Mouse (Mus musculus): ENCODE data around the gene Fat1. TPM values are rescaled to one million over a fixed set of nuclear protein-coding genes. Genes with fewer than 3 reads are reported as not detected.
A peak's percentile ranks its signal among the peaks of the same experiment; 100 is the strongest.
"Not testable (repeated sequence)": the region's sequence is repeated elsewhere in the genome, so short reads cannot be mapped to it uniquely, and the experiment has no call there.

The Fat1 gene
- polyA plus RNA-seq, 1 experiment, result 0.01 TPM

DNA sequence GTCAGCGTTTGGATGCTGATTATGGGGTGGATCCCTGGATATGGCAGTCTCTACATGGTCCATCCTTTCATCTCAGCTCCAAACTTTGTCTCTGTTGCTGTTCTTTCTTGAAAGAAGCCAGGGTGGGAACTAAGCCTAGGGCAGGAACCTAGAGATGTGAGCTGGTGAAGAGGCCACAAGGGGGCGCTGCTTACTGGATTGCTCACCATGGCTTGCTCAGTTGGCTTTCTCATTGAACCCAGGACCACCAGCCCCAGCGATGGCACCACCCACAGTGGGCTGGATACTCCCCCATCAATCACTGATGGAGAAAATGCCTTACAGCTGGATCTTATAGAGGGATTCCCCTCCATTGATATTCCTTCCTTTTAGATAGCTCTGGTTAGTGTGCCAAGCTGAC is 121.6 kb downstream of the Fat1 start:
- TF ChIP-seq FLI1 (IDR thresholded peaks at IDR 0.05; ENCODE audit: low read length), result no peak
- TF ChIP-seq GATA1 (IDR thresholded peaks at IDR 0.05; ENCODE audit: borderline replicate concordance, low read length), result no peak
- no peaks in the 10 kb centered on the region for H3K27me3 ChIP-seq (replicated peaks)
- H3K36me3 ChIP-seq (replicated peaks; ENCODE audit: low read length), result no peaks in the 10 kb centered on the region
- H3K4me3 ChIP-seq (replicated peaks), result no peak overlapping the region
- H3K4me1 ChIP-seq, result no peaks in the 10 kb centered on the region
- peaks cover 34% of the 10 kb centered on the region for H3K9me3 ChIP-seq

DNA sequence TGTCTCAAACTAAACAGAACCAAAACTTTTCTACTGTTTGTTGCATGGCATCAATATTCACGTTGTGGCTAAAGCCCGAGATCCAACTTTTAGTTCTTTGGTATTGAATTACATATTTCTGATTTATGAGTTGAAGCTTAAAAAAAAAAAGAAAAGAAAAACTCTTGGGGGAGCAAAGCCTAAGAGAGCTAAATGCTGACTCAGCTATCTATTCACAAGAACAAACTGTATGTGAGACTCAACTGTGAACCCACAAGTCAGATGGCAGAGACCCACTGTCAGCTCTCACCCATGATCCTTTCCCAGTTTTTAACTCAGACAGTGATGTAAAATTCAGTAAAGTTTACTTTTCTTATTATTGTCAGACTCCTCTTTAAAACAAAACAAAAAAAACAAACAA is 124.8 kb downstream of the Fat1 start:
- H3K4me3 ChIP-seq (replicated peaks), result no peak overlapping the region
- no peak for TF ChIP-seq FLI1 (IDR thresholded peaks at IDR 0.05; ENCODE audit: low read length)
- TF ChIP-seq GATA1 (IDR thresholded peaks at IDR 0.05; ENCODE audit: borderline replicate concordance, low read length), result no peak
- H3K9me3 ChIP-seq, result peaks cover 30% of the 10 kb centered on the region
- no peaks in the 10 kb centered on the region for H3K36me3 ChIP-seq (replicated peaks; ENCODE audit: low read length)
- no peaks in the 10 kb centered on the region for H3K27me3 ChIP-seq (replicated peaks)
- H3K4me1 ChIP-seq, result no peaks in the 10 kb centered on the region

DNA sequence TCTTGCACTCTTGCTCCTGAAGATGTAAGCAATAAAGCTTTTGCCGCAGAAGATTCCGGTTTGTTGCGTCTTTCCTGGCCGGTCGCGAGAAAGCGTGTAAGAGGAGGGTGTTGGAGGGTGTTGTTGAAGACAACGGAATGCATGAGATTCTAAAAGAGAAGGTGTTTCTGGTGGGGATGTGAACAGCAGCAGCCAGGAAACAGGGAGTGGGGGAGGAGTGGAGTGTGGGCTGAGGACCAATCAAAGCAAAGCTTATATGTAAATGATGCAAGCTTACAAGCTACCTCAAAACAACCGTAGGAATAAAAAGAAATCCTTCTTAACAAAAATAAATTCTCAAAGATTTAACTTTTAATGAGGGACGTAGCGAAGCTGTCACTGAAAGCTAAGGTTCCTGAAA is 127.1 kb downstream of the Fat1 start:
- no peak overlapping the region for H3K4me3 ChIP-seq (replicated peaks)
- TF ChIP-seq FLI1 (IDR thresholded peaks at IDR 0.05; ENCODE audit: low read length), result no peak
- TF ChIP-seq GATA1 (IDR thresholded peaks at IDR 0.05; ENCODE audit: borderline replicate concordance, low read length), result no peak
- H3K9me3 ChIP-seq, result peaks cover 22% of the 10 kb centered on the region

DNA sequence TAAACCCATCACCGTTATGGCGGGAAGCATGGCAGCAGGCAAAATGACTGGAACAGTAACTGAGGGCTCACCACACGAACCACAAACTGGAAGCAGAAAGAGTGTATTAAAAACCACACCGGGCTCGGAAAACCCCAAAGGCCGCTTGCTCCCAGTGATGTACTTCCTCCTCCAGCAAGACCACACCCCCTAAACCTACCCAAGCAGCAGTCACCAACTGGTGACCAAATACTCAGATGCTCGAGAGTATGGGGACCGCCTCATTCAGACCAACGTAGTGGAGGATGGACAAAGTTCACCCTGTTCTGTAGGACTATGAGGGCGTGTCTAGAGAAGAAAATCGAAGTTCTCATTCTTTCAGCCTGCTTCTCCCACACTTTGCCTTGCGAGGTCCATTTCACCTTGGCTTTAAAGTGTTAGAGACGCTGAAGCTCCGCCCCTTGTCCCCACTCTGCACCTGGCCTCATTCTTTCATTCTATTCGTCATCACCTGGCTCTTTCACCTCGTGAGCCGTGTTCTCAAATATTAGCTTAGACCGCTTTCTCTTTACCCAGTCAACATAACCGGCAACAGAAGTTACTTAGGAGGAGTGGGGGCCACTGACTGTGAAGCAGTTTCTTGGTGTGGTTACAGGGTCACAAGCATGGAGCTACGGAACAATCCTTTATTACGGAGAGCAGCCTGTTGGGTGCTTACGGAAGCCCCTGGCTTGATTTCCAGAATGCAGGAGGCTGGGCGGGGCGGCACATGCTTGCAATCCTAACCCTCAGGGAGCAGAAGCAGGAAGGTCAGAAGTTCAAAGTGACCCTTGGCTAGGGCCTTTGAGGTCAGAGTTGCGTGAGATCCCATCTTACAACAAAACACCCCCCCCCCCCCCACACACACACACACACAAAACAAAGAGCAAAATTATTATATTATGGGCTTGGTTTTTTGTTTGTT is 128.0 kb downstream of the Fat1 start:
- Histone ChIP-seq H3K27me3 (replicated peaks) (no peaks in the 10 kb centered on the region), H3K9me3 (peaks cover 22% of the 10 kb centered on the region), H3K4me1 (no peaks in the 10 kb centered on the region)

More for the DNA sequence above, 127.1 kb downstream of the Fat1 start:
- no peaks in the 10 kb centered on the region for H3K4me1 ChIP-seq
- H3K36me3 ChIP-seq (replicated peaks; ENCODE audit: low read length), result no peaks in the 10 kb centered on the region
- no peaks in the 10 kb centered on the region for H3K27me3 ChIP-seq (replicated peaks)

DNA sequence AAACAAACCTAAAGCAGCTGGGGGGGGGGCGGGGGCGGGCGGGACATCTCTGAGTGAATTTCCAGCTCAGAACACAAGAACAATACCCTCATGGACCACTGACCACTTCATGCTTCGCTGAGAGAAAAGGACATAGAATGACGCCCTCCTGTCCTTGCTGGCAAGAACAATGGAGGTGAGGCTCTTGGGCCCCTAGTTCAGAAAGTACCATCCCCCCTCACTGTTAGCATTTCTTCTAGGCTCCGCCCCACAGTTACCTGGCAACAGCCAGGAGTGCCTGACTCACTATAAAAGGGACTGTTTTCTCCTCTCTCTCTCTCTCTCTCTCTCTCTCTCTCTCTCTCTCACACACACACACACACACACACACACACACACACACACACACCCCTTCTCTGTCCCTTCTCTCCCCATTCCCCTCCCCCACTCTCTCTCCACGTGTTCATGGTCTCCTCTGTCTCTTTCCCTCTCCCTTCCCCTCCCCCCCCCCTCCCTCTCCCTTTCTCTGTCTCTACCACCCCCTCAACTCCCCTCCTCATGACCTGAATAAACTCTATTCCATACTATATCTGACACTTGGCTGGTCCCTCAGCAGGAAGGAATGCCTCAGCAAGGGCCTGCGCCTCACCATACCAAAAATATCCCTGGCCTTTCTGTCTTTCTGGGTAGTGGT is 129.1 kb downstream of the Fat1 start:
- TF ChIP-seq FLI1 (IDR thresholded peaks at IDR 0.05; ENCODE audit: low read length) (no peak), GATA1 (IDR thresholded peaks at IDR 0.05; ENCODE audit: borderline replicate concordance, low read length) (no peak)
- no peak overlapping the region for H3K4me3 ChIP-seq (replicated peaks)
- H3K9me3 ChIP-seq, result peaks cover 18% of the 10 kb centered on the region
- H3K36me3 ChIP-seq (replicated peaks; ENCODE audit: low read length), result no peaks in the 10 kb centered on the region
- no peaks in the 10 kb centered on the region for H3K27me3 ChIP-seq (replicated peaks)
- H3K4me1 ChIP-seq, result peaks cover 5% of the 10 kb centered on the region; the same call in 1 of the 2 replicates

More for the DNA sequence above, 128.0 kb downstream of the Fat1 start:
- Histone ChIP-seq H3K36me3 (replicated peaks; ENCODE audit: low read length) (no peaks in the 10 kb centered on the region), H3K4me3 (replicated peaks) (no peak overlapping the region)
- TF ChIP-seq FLI1 (IDR thresholded peaks at IDR 0.05; ENCODE audit: low read length), result no peak
- TF ChIP-seq GATA1 (IDR thresholded peaks at IDR 0.05; ENCODE audit: borderline replicate concordance, low read length), result no peak

DNA sequence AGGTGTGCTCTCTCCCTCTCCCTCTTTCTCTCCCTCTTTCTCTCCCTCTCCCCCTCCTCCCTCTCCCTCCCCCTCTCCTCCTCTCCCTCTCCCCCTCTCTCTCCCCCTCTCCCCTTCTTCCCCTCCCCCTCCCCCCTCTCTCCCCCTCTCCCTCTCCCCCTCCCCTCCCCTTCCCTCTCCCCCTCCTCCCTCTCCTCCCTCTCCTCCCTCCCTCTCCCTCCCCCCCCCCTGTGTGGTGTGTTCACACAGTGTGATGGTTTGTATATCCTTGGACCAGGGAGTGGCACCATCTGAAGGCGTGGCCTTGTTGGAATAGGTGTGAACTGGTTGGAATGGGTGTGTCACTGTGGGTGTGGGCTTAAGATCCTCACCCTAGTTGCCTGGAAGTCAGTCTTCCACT is 130.1 kb downstream of the Fat1 start:
- not testable (repeated sequence) for H3K4me3 ChIP-seq (replicated peaks); H3K36me3 ChIP-seq (replicated peaks; ENCODE audit: low read length); H3K4me1 ChIP-seq; H3K27me3 ChIP-seq (replicated peaks)
- peaks cover 16% of the 10 kb centered on the region for H3K9me3 ChIP-seq

DNA sequence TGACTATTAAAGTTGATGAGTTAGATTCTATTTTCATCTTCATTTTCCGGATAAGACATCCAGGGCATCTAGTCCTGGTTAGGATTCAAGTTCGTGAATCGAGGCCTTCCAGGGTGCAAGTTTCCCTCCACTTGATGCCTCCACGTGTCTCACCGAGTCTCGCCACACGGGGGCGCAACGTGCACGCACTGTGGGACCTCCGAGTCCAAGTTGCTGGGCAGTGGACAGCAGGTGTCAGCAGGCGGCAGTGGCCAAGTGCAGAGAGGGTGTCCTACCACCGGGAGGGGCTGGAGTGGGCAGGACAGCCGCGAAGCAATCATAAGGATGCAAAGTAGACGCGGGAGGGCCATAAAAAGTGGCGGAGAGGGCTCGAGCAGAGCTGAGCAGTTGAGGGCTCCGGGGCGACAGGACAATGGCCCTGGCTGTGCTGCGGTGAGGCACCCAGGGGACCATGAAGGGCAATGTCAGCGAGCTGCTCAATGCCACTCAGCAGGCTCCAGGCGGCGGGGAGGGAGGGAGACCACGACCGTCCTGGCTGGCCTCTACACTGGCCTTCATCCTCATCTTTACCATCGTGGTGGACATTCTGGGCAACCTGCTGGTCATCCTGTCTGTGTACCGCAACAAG is 133.6 kb downstream of the Fat1 start, which contains the start of gene Mtnr1a:
TSS of gene Mtnr1a (plus strand) at position 379 of the 628 bp plus-strand sequence.
- TF ChIP-seq FLI1 (IDR thresholded peaks at IDR 0.05; ENCODE audit: low read length), result no peak
- TF ChIP-seq GATA1 (IDR thresholded peaks at IDR 0.05; ENCODE audit: borderline replicate concordance, low read length), result no peak
- Histone ChIP-seq H3K27me3 (replicated peaks) (no peaks in the 10 kb centered on the region), H3K36me3 (replicated peaks; ENCODE audit: low read length) (no peaks in the 10 kb centered on the region), H3K4me1 (peaks cover 5% of the 10 kb centered on the region; the same call in 1 of the 2 replicates), H3K9me3 (no peaks in the 10 kb centered on the region), H3K4me3 (replicated peaks) (peak within 1 kb of the TSS; percentile 71)

DNA sequence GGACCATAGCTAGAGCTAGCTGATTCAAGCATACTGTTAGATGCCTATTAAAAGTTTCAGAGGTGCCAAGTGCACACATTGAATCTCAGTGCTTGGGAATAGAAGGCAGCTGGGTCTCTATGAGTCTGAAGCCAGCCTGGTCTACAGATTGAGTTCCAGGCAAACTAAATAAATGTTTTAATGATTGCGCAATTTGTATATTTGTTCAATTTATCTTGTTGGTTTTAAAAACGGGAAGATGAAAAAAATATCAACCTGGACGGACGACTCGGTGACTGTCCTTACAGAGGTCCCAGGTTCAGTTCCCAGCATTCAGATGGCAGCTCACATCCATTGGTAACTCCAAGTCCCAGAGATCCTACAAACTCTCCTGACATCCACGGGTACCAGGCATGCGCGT is 135.7 kb downstream of the Fat1 start:
- Histone ChIP-seq H3K36me3 (replicated peaks; ENCODE audit: low read length) (no peaks in the 10 kb centered on the region), H3K9me3 (peaks cover 6% of the 10 kb centered on the region), H3K27me3 (replicated peaks) (no peaks in the 10 kb centered on the region), H3K4me3 (replicated peaks) (no peak overlapping the region), H3K4me1 (peaks cover 5% of the 10 kb centered on the region; the same call in 1 of the 2 replicates)
- TF ChIP-seq GATA1 (IDR thresholded peaks at IDR 0.05; ENCODE audit: borderline replicate concordance, low read length) (no peak), FLI1 (IDR thresholded peaks at IDR 0.05; ENCODE audit: low read length) (no peak)

DNA sequence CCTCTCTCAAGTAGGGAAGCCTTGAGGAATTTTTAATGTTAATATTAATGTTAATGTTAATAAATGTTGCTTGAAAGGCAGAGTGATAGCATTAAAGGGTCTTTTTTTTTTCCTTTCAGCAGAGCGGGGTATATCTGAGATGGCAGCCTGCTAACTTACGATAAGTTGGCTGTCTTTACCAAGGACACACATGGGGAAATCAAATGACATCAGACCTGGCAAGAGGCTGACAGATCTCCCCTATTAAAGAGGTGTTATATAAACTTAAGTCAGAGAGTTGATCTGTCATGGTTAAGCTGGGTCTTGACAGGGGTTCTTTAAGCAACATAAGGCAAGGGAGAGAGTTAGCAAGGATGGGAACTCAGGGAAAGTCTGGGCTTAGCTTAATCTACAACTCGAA is 145.6 kb downstream of the Fat1 start:
- no peak for TF ChIP-seq GATA1 (IDR thresholded peaks at IDR 0.05; ENCODE audit: borderline replicate concordance, low read length)
- TF ChIP-seq FLI1 (IDR thresholded peaks at IDR 0.05; ENCODE audit: low read length), result no peak
- no peaks in the 10 kb centered on the region for H3K4me1 ChIP-seq
- H3K27me3 ChIP-seq (replicated peaks), result no peaks in the 10 kb centered on the region
- peaks cover 25% of the 10 kb centered on the region for H3K9me3 ChIP-seq
- no peak overlapping the region for H3K4me3 ChIP-seq (replicated peaks)
- H3K36me3 ChIP-seq (replicated peaks; ENCODE audit: low read length), result no peaks in the 10 kb centered on the region

Measured in megakaryocyte, embryonic 14.5 days (primary cell).